Mouse (Mus musculus) ES-E14 (cell line): Measurements from ENCODE around the gene Shld1.

Experiments
- CHD2 ChIP-seq: IDR thresholded peaks from 2 replicates; pipeline ENCODE4 v1.6.1; 2014; ENCODE audit warnings: mild to moderate bottlenecking, low read depth, low read length, inconsistent platforms
- HCFC1 ChIP-seq: IDR thresholded peaks from 2 replicates; pipeline ENCODE4 v1.6.1; 2012; ENCODE audit warnings: low read length, inconsistent platforms, borderline replicate concordance; ENCODE audit not compliant: insufficient read depth
- MAFK ChIP-seq: IDR thresholded peaks from 2 replicates; pipeline ENCODE4 v1.6.1; 2014; ENCODE audit warnings: mild to moderate bottlenecking, low read depth, low read length, inconsistent platforms; ENCODE audit not compliant: insufficient read depth
- ZC3H11A ChIP-seq: IDR thresholded peaks from 2 replicates; pipeline ENCODE4 v1.6.1; 2012; ENCODE audit warnings: low read depth, mild to moderate bottlenecking, inconsistent platforms, low read length, borderline replicate concordance

DNA sequence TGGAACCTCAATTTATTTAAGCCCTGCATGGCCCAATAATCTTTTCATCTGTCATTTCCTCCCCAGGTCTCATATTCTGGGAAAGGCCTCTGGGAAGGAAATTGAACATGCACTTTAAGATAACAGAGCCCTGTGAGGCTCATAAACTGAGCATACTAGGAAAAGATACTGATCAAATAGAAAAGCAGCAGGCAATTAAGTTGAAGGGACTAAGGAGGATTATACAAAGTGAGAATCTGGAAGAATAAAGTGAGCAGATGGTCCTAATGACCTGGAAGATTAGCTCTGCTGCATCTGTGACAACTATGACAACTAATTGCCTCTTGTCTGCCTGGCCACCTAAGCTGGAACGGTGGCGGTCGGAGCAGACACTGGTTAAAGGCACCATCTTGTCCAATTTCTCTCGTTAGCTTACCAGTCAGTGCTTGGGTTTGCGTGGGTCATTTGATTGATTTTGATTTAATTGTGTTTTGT lies 37.3 kb downstream of the Shld1 start:
- TF ChIP-seq MAFK = no peak
- no peak for TF ChIP-seq CHD2
- no peak for TF ChIP-seq ZC3H11A
- no peak for TF ChIP-seq HCFC1
